Mouse (Mus musculus): Measurements from ENCODE around the gene Isl1.

The Isl1 gene

DNA sequence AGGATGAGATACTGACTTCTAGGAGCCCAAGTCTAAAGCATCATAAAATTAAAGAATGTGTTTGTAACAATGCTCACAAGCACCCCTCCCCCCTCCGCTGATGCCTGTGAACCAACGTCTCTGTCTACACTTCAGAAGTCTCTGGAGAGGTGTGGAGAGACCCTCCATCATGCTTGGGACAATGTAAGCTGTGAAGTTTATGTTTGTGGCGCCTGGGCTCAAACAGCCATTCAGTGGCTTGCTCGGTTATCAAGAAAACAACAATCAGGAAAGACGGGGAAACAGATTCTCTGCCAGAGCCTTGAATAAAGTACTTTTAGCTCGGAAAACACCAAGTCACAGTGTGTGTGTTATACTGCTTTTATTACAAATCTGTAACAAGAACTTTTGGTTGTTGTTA lies 14.8 kb downstream of the Isl1 start:
- DNase-seq (ENCODE audit: low spot score in 2 of 2) = no peak

DNA sequence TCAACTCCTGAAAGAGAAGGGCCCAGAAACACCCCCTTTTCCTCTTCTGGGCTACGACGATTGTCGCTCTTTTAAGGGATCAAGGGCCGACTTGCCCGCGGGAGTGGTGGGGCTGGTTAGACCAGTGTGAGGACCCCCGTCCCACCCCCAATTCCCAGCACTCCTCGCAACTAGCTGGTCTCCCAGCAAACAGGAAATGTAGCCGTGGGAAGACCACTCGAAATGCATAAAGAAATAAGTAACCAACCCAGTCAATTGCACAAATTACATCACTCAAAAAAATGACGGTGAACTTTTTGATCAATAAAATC lies 15.4 kb downstream of the Isl1 start:
- DNase-seq (ENCODE audit: low spot score in 2 of 2) = no peak

DNA sequence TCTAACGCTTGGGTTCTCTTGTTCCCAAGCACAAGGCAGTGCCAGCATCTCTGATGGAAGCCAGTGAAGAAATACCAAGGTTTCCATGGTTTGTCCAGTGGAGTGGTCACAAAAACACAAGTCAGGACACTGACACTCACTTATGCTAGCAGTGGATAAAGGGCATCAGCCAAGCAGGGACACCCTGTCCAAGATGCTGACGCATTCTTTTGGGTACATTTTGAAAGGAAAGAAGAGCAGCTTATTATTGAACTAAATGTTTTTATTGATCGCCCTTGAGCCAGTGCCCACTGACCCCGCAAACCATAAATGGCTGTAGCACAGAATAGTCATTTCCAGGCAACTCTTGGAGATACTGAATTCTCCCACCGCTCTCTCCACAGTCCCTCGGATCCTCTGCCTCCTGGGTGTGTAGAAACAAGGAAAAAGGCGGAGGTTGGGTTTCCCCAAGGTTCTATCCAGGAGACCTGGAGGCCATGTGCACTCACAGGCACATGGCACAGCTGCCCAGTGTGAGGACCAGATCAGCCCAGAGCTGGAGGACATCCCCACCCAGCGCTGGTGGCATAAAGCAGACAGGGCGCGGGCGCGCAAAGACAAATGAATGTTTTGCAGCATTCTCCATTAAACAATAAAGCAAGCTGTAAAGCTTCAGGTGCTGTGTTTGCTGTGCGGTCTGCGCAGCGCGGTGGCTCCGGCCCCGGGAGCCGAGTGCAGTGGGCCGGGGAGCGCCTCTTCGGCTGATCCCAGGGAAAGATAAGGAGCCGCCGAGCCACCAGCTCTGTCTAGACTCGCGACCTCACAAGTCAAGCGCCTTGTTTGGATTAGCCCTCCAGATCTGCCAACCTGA lies 16.0 kb downstream of the Isl1 start:
- DNase-seq (ENCODE audit: low spot score in 2 of 2) = no peak

DNA sequence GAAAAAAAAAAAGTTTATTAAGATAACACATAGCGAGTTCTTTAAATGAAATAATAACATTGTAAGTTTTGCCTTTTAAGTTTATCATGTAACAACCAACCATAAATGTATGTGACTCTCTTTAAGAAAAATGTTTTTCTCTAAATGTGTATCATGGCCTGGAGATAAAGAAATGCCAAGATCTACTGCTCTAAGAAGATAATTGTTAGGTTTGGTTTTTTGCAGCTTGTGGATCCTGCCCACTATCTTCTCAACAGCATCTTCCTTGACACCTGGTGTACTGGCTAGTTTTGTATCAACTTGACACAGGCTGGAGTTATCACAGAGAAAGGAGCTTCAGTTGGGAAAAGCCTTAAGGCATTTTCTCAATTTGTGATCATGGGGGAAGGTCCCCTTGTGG lies 19.8 kb downstream of the Isl1 start:
- no peak for DNase-seq (ENCODE audit: low spot score in 2 of 2)

DNA sequence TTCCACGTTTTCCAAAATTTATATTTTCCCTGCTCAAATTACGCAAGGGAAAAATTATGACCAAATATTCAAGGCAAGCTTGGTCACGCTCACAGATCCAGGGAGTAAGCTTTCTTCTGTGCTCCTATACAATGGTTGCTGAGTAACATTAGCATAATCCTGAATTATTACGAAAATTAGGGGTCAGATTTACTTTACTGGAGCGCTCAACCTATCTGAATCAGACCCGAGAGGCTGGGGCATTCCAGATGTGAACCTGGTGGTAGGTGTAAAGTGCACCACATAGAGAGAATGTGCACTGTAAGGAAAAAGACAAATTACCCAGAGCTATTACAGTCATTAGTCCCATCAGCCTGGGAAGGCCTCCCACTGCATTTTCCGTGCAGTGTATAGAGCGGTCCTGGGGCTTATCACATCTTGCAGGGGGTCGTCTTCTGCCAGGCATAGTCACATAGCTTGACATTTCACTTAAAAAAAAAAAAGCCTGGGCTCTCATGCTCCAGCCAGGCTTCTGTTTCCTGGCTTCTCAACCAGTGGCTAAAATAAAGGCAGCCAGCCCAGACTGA lies 30.2 kb downstream of the Isl1 start:
- no peak for DNase-seq (ENCODE audit: low spot score in 2 of 2)
